Mouse (Mus musculus) thymus, adult 18-20 months (tissue): ENCODE results near the gene Cap1.
A peak's percentile ranks its signal among the peaks of the same experiment; 100 is the strongest.

Experiments
- DNase-seq, 2 experiments: peaks; one replicate each; pipeline ENCODE4 v3.0.0; 2022; ENCODE audit warnings: mixed read lengths in 2 of 2

Gene Cap1

DNA sequence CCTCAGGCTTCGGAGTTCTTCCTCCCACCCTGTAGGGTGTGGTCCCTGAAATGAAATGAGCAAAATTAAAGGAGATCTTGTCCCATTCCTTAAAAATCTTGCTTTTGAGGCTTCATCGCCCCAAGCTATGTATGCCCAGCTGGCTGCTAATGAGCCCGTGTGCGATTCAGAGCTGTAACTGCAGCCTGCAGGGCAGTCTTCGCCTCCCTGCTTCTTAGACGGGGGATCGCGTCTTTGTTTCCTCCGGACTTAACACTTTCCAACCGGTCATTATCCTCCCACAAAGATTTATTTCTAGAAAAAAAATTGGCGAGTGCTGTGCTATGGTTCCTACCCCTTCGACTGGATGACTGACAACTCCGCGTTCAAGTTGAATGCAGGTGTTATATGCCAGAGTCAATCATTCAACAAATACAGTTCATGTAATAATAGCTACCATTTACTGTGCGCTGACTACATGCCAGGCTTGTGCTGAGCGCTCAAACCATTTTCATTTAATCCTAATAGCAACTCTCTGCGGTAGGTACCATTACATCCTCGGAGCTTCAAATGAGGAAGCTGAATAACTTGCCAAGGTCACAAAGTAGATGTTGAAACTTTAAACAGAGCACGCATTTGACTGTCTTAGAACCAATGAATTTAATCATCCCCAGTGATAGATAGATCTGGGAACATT is 861 bp upstream of the Cap1 start:
- no peak for DNase-seq

GRCm38 (mm10) chr4:122884481-122885340 is 1.1 kb downstream of the Cap1 start:
- DNase-seq = no peak

GRCm38 (mm10) chr4:122884051-122884450 is 1.8 kb downstream of the Cap1 start:
- no peak for DNase-seq

GRCm38 (mm10) chr4:122883294-122883693 is 2.6 kb downstream of the Cap1 start:
- no peak for DNase-seq

GRCm38 (mm10) chr4:122882544-122882943 is 3.3 kb downstream of the Cap1 start:
- DNase-seq = no peak

DNA sequence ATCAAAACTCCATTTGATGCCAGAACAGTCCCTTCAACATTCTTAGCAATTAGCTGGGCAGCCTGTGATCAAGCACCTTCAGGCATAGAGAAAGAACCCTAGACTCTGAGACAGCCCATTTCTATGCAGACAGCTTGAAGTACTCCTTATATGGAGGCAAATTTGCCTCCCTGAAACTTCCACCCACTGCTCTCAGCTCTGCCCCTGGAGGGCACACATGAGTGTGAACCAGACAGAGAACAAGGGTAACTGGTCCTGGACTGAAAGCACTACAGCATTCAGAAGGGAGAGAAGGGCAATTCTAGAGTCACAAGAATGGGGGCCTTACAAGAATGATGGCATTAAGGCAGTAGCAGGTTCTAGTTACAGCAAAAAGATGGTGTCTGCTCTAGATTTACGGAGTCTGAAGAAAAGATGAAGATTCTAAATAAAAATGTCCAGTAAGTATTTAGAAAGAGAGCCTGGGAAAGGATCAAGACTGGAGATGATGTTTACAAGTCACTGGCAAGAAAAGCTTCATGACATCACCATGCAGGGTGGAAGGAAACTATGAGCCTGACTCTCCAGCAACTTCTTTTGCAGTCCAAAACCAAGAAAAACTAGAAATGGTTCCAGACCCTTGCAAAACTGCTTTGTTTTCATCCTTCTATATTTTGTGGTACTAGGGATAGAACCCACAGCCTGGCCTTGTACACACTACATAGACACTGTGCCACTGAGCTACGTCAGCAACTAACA is 7.4 kb downstream of the Cap1 start:
- no peak for DNase-seq

GRCm38 (mm10) chr4:122873512-122873911 is 12.3 kb downstream of the Cap1 start:
- no peak for DNase-seq

- DNase-seq = no peak
Observed at GRCm38 (mm10) chr4:122873003-122873402, 12.9 kb downstream of the Cap1 start.

GRCm38 (mm10) chr4:122871989-122872388 is 13.9 kb downstream of the Cap1 start:
- DNase-seq = no peak

GRCm38 (mm10) chr4:122871269-122871668 is 14.6 kb downstream of the Cap1 start:
- no peak for DNase-seq

DNA sequence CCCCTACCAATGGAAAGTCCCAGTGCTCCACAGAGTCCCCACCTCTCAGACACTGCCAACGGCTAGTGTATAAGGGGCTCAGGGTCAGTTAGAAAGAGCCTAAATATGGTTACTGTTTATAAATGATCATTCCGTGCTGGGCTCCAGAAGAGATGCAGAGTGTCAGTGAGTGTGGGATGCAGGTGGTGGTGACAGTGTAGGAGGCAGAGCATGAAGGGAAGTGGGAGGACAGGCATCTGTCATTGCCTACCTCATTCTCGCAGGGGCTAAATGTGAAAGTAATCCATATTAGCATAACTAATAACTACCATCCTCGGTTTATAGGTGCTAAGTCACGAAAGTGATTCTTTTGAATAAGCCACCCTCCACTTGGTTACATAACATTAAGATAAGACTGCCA is 15.1 kb downstream of the Cap1 start:
- no peak for DNase-seq

DNA sequence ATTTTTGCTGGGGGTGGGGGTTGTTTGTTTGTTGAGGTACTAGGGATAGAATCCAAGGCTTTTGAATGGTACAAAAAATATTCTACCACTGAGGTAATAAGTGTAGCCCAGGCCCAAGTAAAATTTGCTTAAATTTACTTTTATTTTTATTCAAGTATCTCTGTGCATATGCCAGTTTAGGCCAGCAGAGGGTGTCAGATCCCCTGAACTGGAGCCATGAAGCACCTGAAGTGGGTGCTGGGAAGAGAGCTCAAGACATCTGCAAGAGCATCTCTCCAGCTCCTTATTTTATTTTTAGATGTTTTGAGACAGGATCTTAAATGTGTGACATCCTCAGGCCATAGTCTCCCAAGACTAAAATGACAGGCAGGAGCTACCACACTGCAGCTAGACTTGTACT is 15.8 kb downstream of the Cap1 start:
- no peak for DNase-seq

- no peak for DNase-seq
Observed at GRCm38 (mm10) chr4:122868041-122868440, 17.8 kb downstream of the Cap1 start.

DNA sequence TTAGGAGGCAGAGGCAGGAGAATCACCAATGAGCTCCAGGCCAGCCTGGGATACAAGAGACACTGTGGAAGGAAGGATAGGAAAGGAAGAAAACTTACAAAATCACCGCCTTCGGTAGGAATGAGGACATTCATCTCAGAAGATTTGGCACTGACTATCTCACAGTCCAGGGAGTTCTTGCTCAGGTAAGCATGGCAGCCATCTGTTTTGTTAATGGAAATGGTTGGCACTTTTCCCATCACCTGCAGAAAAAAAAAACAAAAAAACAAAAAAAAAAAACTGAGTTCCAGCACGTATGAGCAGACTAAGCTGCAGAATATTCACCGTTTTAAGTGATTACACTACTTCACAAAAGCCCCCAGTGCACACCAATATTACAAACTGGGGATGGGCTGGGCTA is 24.0 kb downstream of the Cap1 start:
- no peak for DNase-seq

GRCm38 (mm10) chr4:122859096-122859674 is 26.7 kb downstream of the Cap1 start:
- DNase-seq = no peak

- DNase-seq = no peak
Observed at GRCm38 (mm10) chr4:122857909-122858308, 27.9 kb downstream of the Cap1 start.

GRCm38 (mm10) chr4:122854770-122855169 is 31.1 kb downstream of the Cap1 start:
- DNase-seq = no peak

DNA sequence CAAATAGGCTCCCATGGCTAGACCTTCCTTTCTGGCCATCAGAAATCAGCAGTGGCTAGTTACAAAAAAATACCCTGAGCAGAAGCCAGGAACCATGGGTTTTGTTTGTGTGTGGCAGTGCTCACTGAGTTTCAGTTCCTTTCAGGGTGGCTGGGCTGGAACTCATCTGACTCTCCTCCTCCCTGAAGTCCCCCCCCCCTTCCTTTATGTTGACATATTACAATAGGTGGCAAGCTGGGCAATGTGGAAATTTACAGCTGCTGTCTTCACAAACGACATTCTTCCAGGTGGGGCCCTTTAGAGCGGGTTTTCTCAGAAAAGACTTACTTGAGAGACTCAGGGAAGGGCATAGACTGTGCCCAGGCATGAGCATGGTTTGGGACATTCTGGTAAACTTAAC is 32.2 kb downstream of the Cap1 start:
- DNase-seq = peak in 1 of 2 experiments; percentile 62

DNA sequence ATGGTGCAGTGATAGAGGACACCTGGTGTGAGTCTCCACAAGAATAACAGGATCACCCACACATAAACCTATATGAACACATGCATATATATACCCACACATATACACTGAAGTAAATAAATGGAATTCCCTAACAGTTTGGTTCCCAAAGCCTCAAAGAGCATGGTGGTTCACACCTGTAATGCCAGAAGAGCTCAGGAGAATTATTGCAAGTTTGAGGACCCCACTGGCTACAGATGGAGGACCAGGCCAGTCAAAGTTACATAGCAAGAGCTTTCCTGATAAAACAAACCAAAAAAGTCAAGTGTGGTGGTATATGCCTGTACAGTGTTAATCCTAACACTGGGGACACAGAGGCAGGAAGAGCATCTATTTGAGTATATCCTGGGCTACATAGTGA is 34.3 kb downstream of the Cap1 start:
- no peak for DNase-seq

GRCm38 (mm10) chr4:122848150-122848621 is 37.7 kb downstream of the Cap1 start:
- DNase-seq = peak; percentile 67 to 77

GRCm38 (mm10) chr4:122838416-122838815 is 47.4 kb downstream of the Cap1 start:
- DNase-seq = peak in 1 of 2 experiments; percentile 37

GRCm38 (mm10) chr4:122837994-122838393 is 47.9 kb downstream of the Cap1 start:
- DNase-seq = no peak

DNA sequence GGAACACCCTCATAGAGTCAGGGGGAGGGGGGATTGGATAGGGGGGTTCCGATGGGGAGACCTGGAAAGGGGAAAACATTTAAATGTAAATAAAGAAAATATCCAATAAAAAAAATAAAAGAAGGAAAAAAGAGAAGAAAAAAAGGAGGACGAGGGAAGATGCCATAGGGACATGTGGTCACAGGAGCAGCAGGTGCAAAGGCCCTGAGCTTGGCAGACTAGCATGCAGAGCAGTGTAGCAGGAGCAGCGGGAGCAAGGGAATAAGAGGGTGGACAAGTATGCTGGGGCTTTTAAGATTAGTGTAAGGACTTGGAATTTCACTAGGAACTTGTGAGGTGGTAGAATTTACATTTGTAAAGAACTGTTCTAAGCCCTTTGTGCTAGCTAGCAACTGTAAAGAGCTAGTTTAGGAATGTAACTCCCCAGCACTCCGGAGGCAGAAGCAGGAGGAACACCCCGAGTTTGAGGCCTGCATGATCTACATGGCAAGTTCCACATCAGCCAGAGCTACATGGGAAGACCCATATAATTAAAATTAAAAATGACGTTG is 48.6 kb downstream of the Cap1 start:
- DNase-seq = no peak
